Mouse (Mus musculus): ENCODE results near the gene Ccdc146.

- TF ChIP-seq CTCF (conservative IDR thresholded peaks at IDR 0.05; ENCODE audit: insufficient read depth, insufficient read length, low read depth, low read length) (no peak), POLR2A (IDR thresholded peaks at IDR 0.05; ENCODE audit: low read depth, low read length) (no peak)
Observed at GRCm38 (mm10) chr5:21388855-21389254, 35.6 kb downstream of the Ccdc146 start.

Data from kidney, adult 2 months (tissue).